Mouse (Mus musculus): ENCODE results near the gene Reep3.

GRCm38 (mm10) chr10:67029297-67029696, 67.4 kb downstream of the Reep3 start:
- no peak for TF ChIP-seq POLR2A (IDR thresholded peaks at IDR 0.05; ENCODE audit: borderline replicate concordance, extremely low read depth, insufficient read depth, insufficient read length, poor library complexity, severe bottlenecking)
- no peak for TF ChIP-seq CTCF (IDR thresholded peaks at IDR 0.05; ENCODE audit: borderline replicate concordance, extremely low read depth, insufficient read depth, insufficient read length)
